Mouse (Mus musculus): ENCODE results near the gene Git2. TPM values are rescaled to one million over a fixed set of nuclear protein-coding genes. Genes with fewer than 3 reads are reported as not detected.

The Git2 gene
- total and polyA plus RNA-seq, 3 experiments = 24.0 to 71.7 (median 64.9) TPM

- Histone ChIP-seq H3K4me3 (ENCODE audit: control insufficient read depth in 1 of 2, insufficient read depth in 1 of 2, low read depth in 2 of 2, low read length in 2 of 2) (peak within 1 kb of the TSS; percentile 93 to 94), H3K9me3 (replicated peaks; ENCODE audit: insufficient read depth, low read length) (no peaks in the 10 kb centered on the region), H3K79me2 (ENCODE audit: control insufficient read depth, insufficient read depth, low read length, poor library complexity) (peaks cover 6% of the 10 kb centered on the region), H3K4me1 (ENCODE audit: control insufficient read depth in 1 of 2, insufficient read depth in 2 of 2, low read length in 2 of 2) (peaks cover 0 to 18% of the 10 kb centered on the region in 2 experiments; a peak in 2 of 4 replicates), H3K9ac (ENCODE audit: control insufficient read depth, low read depth, low read length, poor library complexity, severe bottlenecking) (peak within 1 kb of the TSS; percentile 92), H3K27me3 (ENCODE audit: control insufficient read depth in 1 of 2, insufficient read depth in 2 of 2, low read length in 2 of 2) (peaks cover 0 to 2% of the 10 kb centered on the region in 2 experiments; a peak in 1 of 4 replicates), H3K36me3 (ENCODE audit: control insufficient read depth in 1 of 2, insufficient read depth in 2 of 2, low read length in 2 of 2) (peaks cover 0 to 6% of the 10 kb centered on the region in 2 experiments; a peak in 1 of 4 replicates), H3K27ac (ENCODE audit: control insufficient read depth, low read depth, low read length) (peak within 1 kb of the TSS; percentile 65)
- peak; percentile 95 for DNase-seq (ENCODE audit: low read depth, low spot score)
- peak; percentile 48; the same call in 1 of the 2 replicates for TF ChIP-seq MXI1 (IDR thresholded peaks at IDR 0.05; ENCODE audit: low read depth, low read length)
- TF ChIP-seq JUND (IDR thresholded peaks at IDR 0.05; ENCODE audit: low read depth, low read length) = no peak
- TF ChIP-seq HCFC1 (IDR thresholded peaks at IDR 0.05; ENCODE audit: low read depth, low read length) = no peak; the same call in 1 of the 2 replicates
- no peak for TF ChIP-seq ZC3H11A (IDR thresholded peaks at IDR 0.05; ENCODE audit: low read depth, low read length)
- no peak for TF ChIP-seq TBP (IDR thresholded peaks at IDR 0.05; ENCODE audit: low read depth, low read length)
- TF ChIP-seq MAX (IDR thresholded peaks at IDR 0.05; ENCODE audit: low read length) = peak; percentile 58; the same call in 1 of the 2 replicates
- no peak for TF ChIP-seq BHLHE40 (IDR thresholded peaks at IDR 0.05; ENCODE audit: borderline replicate concordance, low read depth, low read length)
- TF ChIP-seq MYC (IDR thresholded peaks at IDR 0.05; ENCODE audit: low read depth, low read length) = no peak
- TF ChIP-seq USF1 (IDR thresholded peaks at IDR 0.05; ENCODE audit: low read depth, low read length) = no peak
- TF ChIP-seq UBTF (IDR thresholded peaks at IDR 0.05; ENCODE audit: borderline replicate concordance, insufficient read depth, low read depth, low read length) = no peak
- no peak for TF ChIP-seq CHD1 (IDR thresholded peaks at IDR 0.05; ENCODE audit: low read depth, low read length)
- peak in 2 of 3 experiments; percentile 37 to 54; a peak in 4 of 6 replicates for TF ChIP-seq CTCF (IDR thresholded peaks at IDR 0.05 in 2 of 3, conservative IDR thresholded peaks at IDR 0.05 in 1 of 3; ENCODE audit: control insufficient read depth in 1 of 3, insufficient read depth in 1 of 3, low read depth in 2 of 3, low read length in 3 of 3, poor library complexity in 1 of 3, severe bottlenecking in 1 of 3)
- no peak for TF ChIP-seq SMC3 (IDR thresholded peaks at IDR 0.05; ENCODE audit: low read depth, low read length)
- TF ChIP-seq NELFE (IDR thresholded peaks at IDR 0.05; ENCODE audit: low read depth, low read length) = peak; percentile 61; the same call in 1 of the 2 replicates
- no peak for TF ChIP-seq MYB (IDR thresholded peaks at IDR 0.05; ENCODE audit: low read depth, low read length)
- TF ChIP-seq NRF1 (IDR thresholded peaks at IDR 0.05; ENCODE audit: insufficient read depth, low read depth, low read length, poor library complexity, severe bottlenecking) = 0 out of 2 replicates have a peak, but pooled peaks have one; percentile 22
- TF ChIP-seq KAT2A (conservative IDR thresholded peaks at IDR 0.05; ENCODE audit: low read depth, low read length) = no peak
- no peak for TF ChIP-seq MAZ (IDR thresholded peaks at IDR 0.05; ENCODE audit: low read depth, low read length)
- TF ChIP-seq TCF12 (IDR thresholded peaks at IDR 0.05; ENCODE audit: low read depth, low read length) = no peak
- TF ChIP-seq MAFK (IDR thresholded peaks at IDR 0.05; ENCODE audit: borderline replicate concordance, low read depth, low read length) = no peak
- no peak for TF ChIP-seq RAD21 (IDR thresholded peaks at IDR 0.05; ENCODE audit: low read depth, low read length)
- TF ChIP-seq GATA1 (IDR thresholded peaks at IDR 0.05; ENCODE audit: low read depth, low read length) = no peak
- peak; percentile 51 for TF ChIP-seq SIN3A (IDR thresholded peaks at IDR 0.05; ENCODE audit: low read length)
- peak; percentile 64 to 86; a peak in 3 of 4 replicates for TF ChIP-seq POLR2A (IDR thresholded peaks at IDR 0.05; ENCODE audit: control insufficient read depth in 1 of 2, insufficient read depth in 1 of 2, low read depth in 1 of 2, low read length in 2 of 2, poor library complexity in 1 of 2)
- no peak for TF ChIP-seq ZKSCAN1 (IDR thresholded peaks at IDR 0.05; ENCODE audit: low read depth, low read length)
- peak; percentile 79 for TF ChIP-seq ELF1 (IDR thresholded peaks at IDR 0.05; ENCODE audit: low read depth, low read length)
- no peak for TF ChIP-seq EP300 (IDR thresholded peaks at IDR 0.05; ENCODE audit: low read depth in 1 of 2, low read length in 2 of 2)
These were observed 84.4 kb downstream of the Git2 start, which contains the start of gene Gltp for GRCm38 (mm10) chr5:114690633-114691567. Gltp (minus strand) TSS chr5:114690984.
